Mouse (Mus musculus): ENCODE results near the gene Stx1b. TPM values are rescaled to one million over a fixed set of nuclear protein-coding genes. Genes with fewer than 3 reads are reported as not detected.

Gene Stx1b
- polyA plus RNA-seq (2014; fragmentation: Illumina TruSeq; extraction: RNeasy Lipid Tissue Mini Kit (QIAGEN cat#74804); ENCODE audit: low read depth, low replicate concordance): 0.49 TPM

GRCm38 (mm10) chr7:127824176-127824871 is at the start of gene Stx1b, which contains the start of gene Stx4a:
TSS of gene Stx1b (minus strand) at chr7:127824549.
TSS of gene Stx4a (plus strand) at chr7:127824294.

GRCm38 (mm10) chr7:127800435-127801009 is 23.8 kb downstream of the Stx1b start, which contains the start of gene Hsd3b7:
TSS of gene Hsd3b7 (plus strand) at chr7:127800604.

GRCm38 (mm10) chr7:127785308-127785707 is 39.0 kb downstream of the Stx1b start, which contains the start of gene Gm49388:
TSS of gene Gm49388 (plus strand) at chr7:127785608.

GRCm38 (mm10) chr7:127776426-127776825 is 47.9 kb downstream of the Stx1b start, which contains the start of gene Setd1a:
TSS of gene Setd1a (plus strand) at chr7:127776670.

GRCm38 (mm10) chr7:127769651-127770038 is 54.7 kb downstream of the Stx1b start, which contains the start of gene Orai3:
TSS of gene Orai3 (plus strand) at chr7:127769815.

Other genes starting within 250 kb of the Stx1b start
- gene Ccdc189, start 236.0 kb downstream of the Stx1b start, polyA plus RNA-seq (2014; fragmentation: Illumina TruSeq; extraction: RNeasy Lipid Tissue Mini Kit (QIAGEN cat#74804); ENCODE audit: low read depth, low replicate concordance): 22.2 TPM
- gene Rnf40, start 235.8 kb downstream of the Stx1b start, polyA plus RNA-seq (2014; fragmentation: Illumina TruSeq; extraction: RNeasy Lipid Tissue Mini Kit (QIAGEN cat#74804); ENCODE audit: low read depth, low replicate concordance): 6.3 TPM
- 7.4 TPM for gene Zfp629, start 208.8 kb downstream of the Stx1b start, polyA plus RNA-seq (2014; fragmentation: Illumina TruSeq; extraction: RNeasy Lipid Tissue Mini Kit (QIAGEN cat#74804); ENCODE audit: low read depth, low replicate concordance)
- gene Bcl7c, start 115.6 kb downstream of the Stx1b start, polyA plus RNA-seq (2014; fragmentation: Illumina TruSeq; extraction: RNeasy Lipid Tissue Mini Kit (QIAGEN cat#74804); ENCODE audit: low read depth, low replicate concordance): 3.0 TPM
- 5.1 TPM for gene Ctf1, start 111.8 kb downstream of the Stx1b start, polyA plus RNA-seq (2014; fragmentation: Illumina TruSeq; extraction: RNeasy Lipid Tissue Mini Kit (QIAGEN cat#74804); ENCODE audit: low read depth, low replicate concordance)
- gene Ctf2, start 92.4 kb downstream of the Stx1b start, polyA plus RNA-seq (2014; fragmentation: Illumina TruSeq; extraction: RNeasy Lipid Tissue Mini Kit (QIAGEN cat#74804); ENCODE audit: low read depth, low replicate concordance): not detected
- gene Fbxl19, start 80.0 kb downstream of the Stx1b start, polyA plus RNA-seq (2014; fragmentation: Illumina TruSeq; extraction: RNeasy Lipid Tissue Mini Kit (QIAGEN cat#74804); ENCODE audit: low read depth, low replicate concordance): 2.2 TPM
- 1.1 TPM for gene Orai3, start 54.7 kb downstream of the Stx1b start, polyA plus RNA-seq (2014; fragmentation: Illumina TruSeq; extraction: RNeasy Lipid Tissue Mini Kit (QIAGEN cat#74804); ENCODE audit: low read depth, low replicate concordance)
- gene Setd1a, start 47.9 kb downstream of the Stx1b start, polyA plus RNA-seq (2014; fragmentation: Illumina TruSeq; extraction: RNeasy Lipid Tissue Mini Kit (QIAGEN cat#74804); ENCODE audit: low read depth, low replicate concordance): 7.2 TPM
- not detected for gene Gm49388, start 38.9 kb downstream of the Stx1b start, polyA plus RNA-seq (2014; fragmentation: Illumina TruSeq; extraction: RNeasy Lipid Tissue Mini Kit (QIAGEN cat#74804); ENCODE audit: low read depth, low replicate concordance)
- 1.9 TPM for gene Hsd3b7, start 23.9 kb downstream of the Stx1b start, polyA plus RNA-seq (2014; fragmentation: Illumina TruSeq; extraction: RNeasy Lipid Tissue Mini Kit (QIAGEN cat#74804); ENCODE audit: low read depth, low replicate concordance)
- 3.1 TPM for gene Stx4a, start 255 bp downstream of the Stx1b start, polyA plus RNA-seq (2014; fragmentation: Illumina TruSeq; extraction: RNeasy Lipid Tissue Mini Kit (QIAGEN cat#74804); ENCODE audit: low read depth, low replicate concordance)
- gene Zfp646, start 51.7 kb upstream of the Stx1b start, polyA plus RNA-seq (2014; fragmentation: Illumina TruSeq; extraction: RNeasy Lipid Tissue Mini Kit (QIAGEN cat#74804); ENCODE audit: low read depth, low replicate concordance): 21.3 TPM
- gene Zfp668, start 52.3 kb upstream of the Stx1b start, polyA plus RNA-seq (2014; fragmentation: Illumina TruSeq; extraction: RNeasy Lipid Tissue Mini Kit (QIAGEN cat#74804); ENCODE audit: low read depth, low replicate concordance): 0.91 TPM
- not detected for gene Prss53, start 66.4 kb upstream of the Stx1b start, polyA plus RNA-seq (2014; fragmentation: Illumina TruSeq; extraction: RNeasy Lipid Tissue Mini Kit (QIAGEN cat#74804); ENCODE audit: low read depth, low replicate concordance)
- gene Gm21974, start 70.9 kb upstream of the Stx1b start, polyA plus RNA-seq (2014; fragmentation: Illumina TruSeq; extraction: RNeasy Lipid Tissue Mini Kit (QIAGEN cat#74804); ENCODE audit: low read depth, low replicate concordance): not detected
- 12.4 TPM for gene Vkorc1, start 71.1 kb upstream of the Stx1b start, polyA plus RNA-seq (2014; fragmentation: Illumina TruSeq; extraction: RNeasy Lipid Tissue Mini Kit (QIAGEN cat#74804); ENCODE audit: low read depth, low replicate concordance)
- 0.62 TPM for gene Bckdk, start 79.5 kb upstream of the Stx1b start, polyA plus RNA-seq (2014; fragmentation: Illumina TruSeq; extraction: RNeasy Lipid Tissue Mini Kit (QIAGEN cat#74804); ENCODE audit: low read depth, low replicate concordance)
- 52.0 TPM for gene Kat8, start 88.0 kb upstream of the Stx1b start, polyA plus RNA-seq (2014; fragmentation: Illumina TruSeq; extraction: RNeasy Lipid Tissue Mini Kit (QIAGEN cat#74804); ENCODE audit: low read depth, low replicate concordance)
- gene Prss8, start 105.6 kb upstream of the Stx1b start, polyA plus RNA-seq (2014; fragmentation: Illumina TruSeq; extraction: RNeasy Lipid Tissue Mini Kit (QIAGEN cat#74804); ENCODE audit: low read depth, low replicate concordance): not detected
- gene Prss36, start 122.2 kb upstream of the Stx1b start, polyA plus RNA-seq (2014; fragmentation: Illumina TruSeq; extraction: RNeasy Lipid Tissue Mini Kit (QIAGEN cat#74804); ENCODE audit: low read depth, low replicate concordance): not detected
- gene Fus, start 142.9 kb upstream of the Stx1b start, polyA plus RNA-seq (2014; fragmentation: Illumina TruSeq; extraction: RNeasy Lipid Tissue Mini Kit (QIAGEN cat#74804); ENCODE audit: low read depth, low replicate concordance): 440 TPM
- 0.52 TPM for gene Pycard, start 169.3 kb upstream of the Stx1b start, polyA plus RNA-seq (2014; fragmentation: Illumina TruSeq; extraction: RNeasy Lipid Tissue Mini Kit (QIAGEN cat#74804); ENCODE audit: low read depth, low replicate concordance)
- not detected for gene Trim72, start 179.4 kb upstream of the Stx1b start, polyA plus RNA-seq (2014; fragmentation: Illumina TruSeq; extraction: RNeasy Lipid Tissue Mini Kit (QIAGEN cat#74804); ENCODE audit: low read depth, low replicate concordance)
- 0.57 TPM for gene Itgam, start 238.1 kb upstream of the Stx1b start, polyA plus RNA-seq (2014; fragmentation: Illumina TruSeq; extraction: RNeasy Lipid Tissue Mini Kit (QIAGEN cat#74804); ENCODE audit: low read depth, low replicate concordance)
- not detected for gene Gm49368, start 238.1 kb upstream of the Stx1b start, polyA plus RNA-seq (2014; fragmentation: Illumina TruSeq; extraction: RNeasy Lipid Tissue Mini Kit (QIAGEN cat#74804); ENCODE audit: low read depth, low replicate concordance)